Mouse (Mus musculus) lung, embryonic 14.5 days (tissue): ENCODE measurements at regions not wholly inside any gene's neighbourhood (a gene's known extent, or its start where the extent isn't known, plus 50 kb on each side); places are given as distances from the start of the nearest gene placed in this dataset. TPM values are rescaled to one million over a fixed set of nuclear protein-coding genes. Genes with fewer than 3 reads are reported as not detected.
"Not testable (repeated sequence)": the region's sequence is repeated elsewhere in the genome, so short reads cannot be mapped to it uniquely, and the experiment has no call there.

Experiments used
- ATAC-seq: fragments of 200-750 bp; cut with Nextera tagmentation; 2 replicates; pipeline ENCODE4 v1.8.0; 2017; ENCODE audit warnings: mild to moderate bottlenecking, moderate TSS enrichment, moderate library complexity; ENCODE audit not compliant: insufficient read depth
- DNase-seq: peaks from one replicate; pipeline ENCODE4 v3.0.0-alpha.2; 2015
- H3K27ac ChIP-seq: fragments of 300-500 bp; sonication (generic); 2 replicates; pipeline ENCODE4 v1.5.1; 2014; ENCODE audit warnings: low read depth, mild to moderate bottlenecking, moderate library complexity
- H3K27me3 ChIP-seq: fragments of 300-500 bp; sonication (generic); 2 replicates; pipeline ENCODE4 v1.6.1; 2014; ENCODE audit warnings: low read length, control low read depth; ENCODE audit not compliant: insufficient read depth
- H3K36me3 ChIP-seq: fragments of 300-500 bp; sonication (generic); 2 replicates; pipeline ENCODE4 v1.6.1; 2014; ENCODE audit warnings: control low read depth; ENCODE audit not compliant: insufficient read depth
- H3K4me1 ChIP-seq: fragments of 300-500 bp; sonication (generic); 2 replicates; pipeline ENCODE4 v1.6.1; 2014; ENCODE audit warnings: antibody characterized with exemption, control low read depth; ENCODE audit not compliant: insufficient read depth
- H3K4me2 ChIP-seq: fragments of 300-500 bp; sonication (generic); 2 replicates; pipeline ENCODE4 v1.6.1; 2014; ENCODE audit warnings: mild to moderate bottlenecking
- H3K4me3 ChIP-seq: fragments of 300-500 bp; sonication (generic); 2 replicates; pipeline ENCODE4 v1.5.1; 2014; ENCODE audit warnings: low read depth, low read length
- H3K9ac ChIP-seq: fragments of 300-500 bp; sonication (generic); 2 replicates; pipeline ENCODE4 v1.6.1; 2014
- H3K9me3 ChIP-seq: fragments of 300-500 bp; sonication (generic); 2 replicates; pipeline ENCODE4 v1.6.1; 2016; ENCODE audit warnings: low read depth, low read length, control low read depth
- WGBS: fragments of 180-500 bp; shearing (Covaris S2); extraction: QIAGEN DNeasy Blood & Tissue Kit; methylation state at CpG from one replicate; pipeline ENCODE4 v1.1.7; 2014; 5-methylcytosine and 5-hydroxymethylcytosine counted together
- microRNA-seq: library from miRNA; unstranded; fragments of <30 nt; microRNA quantifications from one replicate; pipeline ENCODE4, GENCODE M21; 2016; ENCODE audit warnings: borderline number of aligned reads

- H3K4me3 ChIP-seq, H3K9ac ChIP-seq, H3K4me2 ChIP-seq, H3K36me3 ChIP-seq, H3K9me3 ChIP-seq, DNase-seq, H3K4me1 ChIP-seq, H3K27me3 ChIP-seq, ATAC-seq, H3K27ac ChIP-seq: not testable (repeated sequence)
- WGBS: 67% methylated on average over 1 of the region's 5 CpGs
Measured at GRCm38 (mm10) chr12:23216521-23216920, 563.5 kb downstream of the Gm10330 start.

- H3K4me1 ChIP-seq, H3K36me3 ChIP-seq, H3K27me3 ChIP-seq, H3K9me3 ChIP-seq, H3K27ac ChIP-seq: not testable (repeated sequence)
- peak; percentile 98 for ATAC-seq
- under 1% methylated on average over 42 of the region's 42 CpGs for WGBS
- Histone ChIP-seq H3K4me2 (peak overlapping the region; percentile 47), H3K4me3 (peak overlapping the region; percentile 43), H3K9ac (peak overlapping the region; percentile 56)
- peak; percentile 84 for DNase-seq
Measured at GRCm38 (mm10) chr12:23189546-23189945, 590.5 kb downstream of the Gm10330 start.

GRCm38 (mm10) chr12:23189110-23189509 is 591.0 kb downstream of the Gm10330 start:
- ATAC-seq (peak; percentile 73), DNase-seq (peak; percentile 9)
- WGBS: under 1% methylated on average over 36 of the region's 50 CpGs
- H3K36me3 ChIP-seq, H3K27me3 ChIP-seq, H3K27ac ChIP-seq, H3K9me3 ChIP-seq, H3K4me1 ChIP-seq: not testable (repeated sequence)
- peak overlapping the region; percentile 56 for H3K9ac ChIP-seq
- H3K4me3 ChIP-seq: peak overlapping the region; percentile 43
- H3K4me2 ChIP-seq: peak overlapping the region; percentile 47

Small RNA genes in the stretch of these regions (microRNA-seq; reads per million reads assigned to microRNA genes)
- not detected for gene Gm26140
